Mouse (Mus musculus) heart, postnatal 10 days (tissue): Measurements from ENCODE around the gene Slc12a1. TPM values are rescaled to one million over a fixed set of nuclear protein-coding genes. Genes with fewer than 3 reads are reported as not detected.
"Not testable (repeated sequence)": the region's sequence is repeated elsewhere in the genome, so short reads cannot be mapped to it uniquely, and the experiment has no call there.

Experiments
- DNase-seq, 2 experiments: peaks; one replicate each; pipeline ENCODE4 v3.0.0; 2021
- intact Hi-C: fragments of 180-260 bp; cut with DNase I; formaldehyde crosslinking; loops from one replicate; pipeline ENCODE4 v1.15.1; 2025
- total RNA-seq, 2 experiments: library from RNA; stranded (reverse); gene quantifications; 2 replicates each; pipeline ENCODE4 v1.2.3; 2021

The Slc12a1 gene
- not detected for total RNA-seq

DNA sequence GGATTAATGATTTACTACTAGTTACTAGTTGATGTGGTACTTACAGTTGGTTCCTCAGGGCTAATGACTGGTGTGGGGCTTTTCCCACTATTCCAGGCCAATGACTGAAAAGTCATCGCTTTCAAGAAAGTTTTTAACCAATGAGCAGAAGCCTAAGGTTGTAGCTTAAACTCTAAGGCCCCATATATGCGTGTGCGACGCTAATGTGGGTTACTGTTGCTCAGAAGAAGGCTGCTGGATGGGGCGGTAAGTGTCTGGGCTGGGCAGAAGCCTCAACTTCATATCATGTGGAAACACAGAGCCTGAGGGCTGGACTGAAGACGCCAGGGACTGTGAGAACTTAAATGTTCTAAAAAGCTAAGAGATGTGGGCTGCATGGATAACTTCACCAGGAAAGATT is at the start of gene Slc12a1:
Gene Slc12a1 (plus strand): TSS at position 118 of the 400 bp plus-strand sequence.
- intact Hi-C loops, result no loop called here
- no peak for DNase-seq

DNA sequence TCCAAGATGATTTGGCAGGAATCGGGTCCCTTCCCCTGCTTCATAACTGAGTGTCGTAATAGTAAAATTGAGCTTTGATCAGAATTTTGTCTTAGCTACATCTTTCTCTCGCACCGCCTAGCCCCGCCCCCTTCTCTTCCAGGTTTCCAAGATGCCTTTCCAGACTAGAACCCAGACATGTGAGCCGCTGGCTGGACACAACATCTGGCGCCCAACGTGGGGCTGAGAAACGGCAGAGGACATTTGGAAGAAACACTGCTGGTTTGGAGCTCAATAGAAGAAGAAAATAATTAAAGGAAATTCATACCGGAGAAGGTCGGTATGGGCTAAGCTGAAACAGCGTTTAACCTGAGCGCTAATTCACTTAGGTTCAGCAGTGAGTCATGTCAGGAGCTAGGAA is 47.8 kb upstream of the Slc12a1 start:
- DNase-seq, intact Hi-C loops: not testable (repeated sequence)

DNA sequence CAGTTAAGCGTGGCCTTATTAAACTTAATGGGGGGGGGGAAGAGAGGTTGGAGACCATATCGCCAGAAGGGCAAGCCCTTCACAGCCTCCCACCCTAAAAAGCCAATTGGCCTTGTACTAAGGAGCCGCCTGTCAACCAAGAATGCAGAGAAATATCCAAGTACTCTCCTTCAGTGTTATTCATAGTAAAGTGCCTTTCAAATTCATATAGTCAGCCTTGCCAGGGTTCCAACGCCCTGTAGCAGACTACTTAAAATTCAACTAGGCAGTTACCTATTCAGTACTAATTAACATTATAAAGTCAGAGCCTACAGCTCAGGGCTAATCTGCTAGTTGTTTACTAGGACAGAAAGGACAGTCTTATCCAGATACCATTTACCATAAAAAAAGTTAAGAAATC is 45.8 kb upstream of the Slc12a1 start:
- intact Hi-C loops, DNase-seq: not testable (repeated sequence)

DNA sequence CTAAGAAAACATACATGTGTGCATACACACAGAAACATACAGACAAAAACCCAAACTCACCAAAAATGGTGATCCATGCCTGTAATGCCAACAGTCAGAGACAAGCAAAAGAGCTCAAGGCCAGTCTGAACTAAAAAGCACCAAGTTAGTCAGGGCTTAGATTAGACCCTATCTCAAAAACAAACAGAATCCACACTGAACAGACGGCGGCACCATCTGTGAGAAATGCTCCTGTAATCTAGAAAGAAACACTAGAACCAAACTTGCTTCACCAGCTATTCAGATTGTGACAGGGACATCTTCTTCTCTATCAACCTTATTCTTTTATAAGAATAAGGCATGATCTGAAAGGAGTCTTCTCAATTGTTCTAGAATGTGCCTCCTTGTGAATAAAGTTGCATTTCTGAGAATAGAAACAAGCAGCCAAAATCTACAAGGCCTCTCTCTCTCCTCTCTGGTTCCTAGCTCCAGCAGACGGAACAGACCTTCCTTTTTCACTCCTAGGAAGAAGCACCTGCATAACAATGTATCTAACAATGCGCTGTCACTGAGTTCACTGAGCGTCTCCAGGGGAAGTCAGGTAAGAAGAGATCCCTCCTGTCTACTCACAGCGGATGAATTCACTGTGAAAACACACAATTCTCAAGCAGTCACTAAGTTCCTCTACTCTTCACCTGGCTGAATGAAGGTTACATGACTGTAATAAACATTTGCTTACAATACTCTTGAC is 32.8 kb upstream of the Slc12a1 start:
- DNase-seq, result no peak
- intact Hi-C loops, result no loop called here

DNA sequence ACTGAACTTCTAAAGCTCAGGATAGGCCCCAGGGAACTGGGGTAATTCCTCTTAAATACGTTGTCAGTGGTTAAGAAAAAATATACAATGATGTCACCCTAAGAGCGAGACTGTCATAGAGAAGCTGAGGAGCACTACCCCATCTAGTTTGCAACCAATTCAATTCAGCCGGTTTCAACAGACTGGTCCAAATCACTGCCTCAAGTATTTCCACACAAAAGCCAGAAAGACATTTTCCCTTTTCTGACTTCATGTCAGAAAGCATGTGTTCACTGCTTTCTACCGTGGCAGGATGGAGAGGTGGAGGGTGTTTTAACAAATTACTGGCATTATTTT is 30.0 kb upstream of the Slc12a1 start:
- intact Hi-C loops, result no loop called here
- no peak for DNase-seq

DNA sequence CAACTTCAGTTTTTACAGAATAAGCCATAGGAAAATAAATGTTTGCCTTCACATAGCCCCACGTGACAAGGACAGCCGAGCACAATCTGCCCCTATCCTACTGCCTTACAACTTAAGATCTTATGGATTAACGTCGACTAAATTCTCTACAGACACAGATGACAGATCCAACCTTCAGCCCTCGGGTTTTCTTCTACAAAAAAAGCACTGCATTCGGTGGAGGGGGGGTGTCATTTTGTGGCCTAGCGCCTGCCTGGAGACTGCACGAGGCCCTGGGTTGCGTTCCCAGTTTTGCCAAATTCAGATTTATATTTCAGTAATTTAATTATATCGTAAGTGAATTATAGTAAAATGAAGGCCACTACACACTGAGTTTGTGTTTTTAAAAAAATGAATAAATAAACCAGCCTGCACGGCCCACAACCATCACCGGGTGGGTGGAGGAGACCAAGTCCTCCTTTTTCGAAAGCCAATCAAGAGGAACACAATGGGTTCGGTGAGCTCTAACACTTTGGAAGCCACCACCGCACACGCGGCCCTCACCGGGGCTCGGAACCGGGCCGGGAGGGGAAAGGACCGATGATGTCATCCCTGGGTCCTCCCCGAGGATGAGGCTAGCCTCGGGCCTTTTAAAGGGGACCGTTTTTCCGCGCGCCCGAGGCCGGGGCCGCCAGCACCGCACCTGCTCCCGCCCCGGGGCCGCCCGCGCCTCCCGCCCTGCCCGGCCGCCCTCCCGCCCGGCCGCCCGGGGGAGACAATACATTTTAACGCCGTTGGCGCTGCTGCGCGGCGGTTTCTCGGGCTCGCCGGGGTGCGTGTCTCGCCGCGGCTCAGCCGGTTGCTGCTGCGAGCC is 29.5 kb upstream of the Slc12a1 start:
- intact Hi-C loops, result no loop called here
- DNase-seq, result peak; percentile 63 to 67

DNA sequence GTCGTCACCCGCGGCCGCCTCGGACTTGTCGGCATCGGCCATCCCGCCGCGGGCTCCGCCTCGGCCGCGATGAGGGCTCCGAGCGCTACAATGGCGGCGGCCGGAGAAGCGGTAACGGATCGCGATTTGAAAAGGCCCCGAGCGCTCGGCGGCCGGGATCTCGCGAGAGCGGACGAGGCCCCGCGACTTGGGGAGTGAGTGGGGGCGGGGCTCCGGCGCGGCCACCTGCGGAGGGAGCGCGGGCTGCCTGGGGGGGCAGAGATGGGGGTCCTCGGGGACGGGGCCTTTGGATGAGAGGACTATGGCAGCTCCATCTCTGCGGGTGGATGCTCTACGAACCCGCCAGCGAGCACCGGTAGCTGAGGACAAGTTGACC is 28.8 kb upstream of the Slc12a1 start, which contains the start of gene Myef2:
Gene Myef2 (minus strand): TSS at position 185 of the 376 bp plus-strand sequence.
- intact Hi-C loops, result no loop called here

DNA sequence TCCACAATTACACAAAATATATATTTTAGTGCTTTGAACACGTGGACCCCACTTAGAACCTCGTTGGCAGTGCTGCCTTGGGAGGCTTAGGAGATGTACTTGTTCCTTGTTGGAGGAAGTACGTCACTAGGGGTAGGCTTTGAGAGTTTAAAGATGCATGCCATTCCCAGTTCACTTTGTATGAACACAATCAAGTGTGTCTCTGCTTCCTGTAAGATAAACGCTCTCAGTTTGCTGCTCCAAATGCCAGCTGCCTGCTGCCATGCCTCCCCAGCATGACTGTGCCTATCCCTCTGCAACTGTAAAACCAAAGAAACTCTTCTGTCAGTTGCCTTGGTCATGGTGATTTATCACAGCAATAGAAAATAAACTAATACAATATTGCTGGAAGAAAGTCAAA is 26.5 kb upstream of the Slc12a1 start:
- intact Hi-C loops, result no loop called here
- no peak for DNase-seq

More for the DNA sequence above, 28.8 kb upstream of the Slc12a1 start, which contains the start of gene Myef2:
- DNase-seq, result peak; percentile 87 to 90

DNA sequence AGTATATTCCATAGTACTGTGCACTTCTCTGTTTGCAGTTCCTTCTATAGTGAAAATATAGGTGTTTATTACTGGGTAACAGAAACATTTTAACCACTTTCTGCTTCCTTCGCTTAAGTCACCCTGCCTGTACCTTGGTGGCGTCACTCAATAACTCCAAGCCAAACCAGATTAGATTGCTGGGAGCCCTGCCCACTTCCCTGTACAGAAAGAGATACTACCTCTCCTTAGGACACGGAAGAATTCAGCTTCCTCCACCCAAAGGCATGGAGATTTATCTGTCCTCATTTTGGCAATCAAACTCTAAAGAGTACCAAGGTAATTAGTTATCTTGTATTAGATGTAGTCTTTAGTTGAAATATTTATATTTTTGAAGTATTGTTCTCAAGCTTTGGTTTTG is 25.5 kb upstream of the Slc12a1 start:
- DNase-seq, result no peak
- intact Hi-C loops, result no loop called here

DNA sequence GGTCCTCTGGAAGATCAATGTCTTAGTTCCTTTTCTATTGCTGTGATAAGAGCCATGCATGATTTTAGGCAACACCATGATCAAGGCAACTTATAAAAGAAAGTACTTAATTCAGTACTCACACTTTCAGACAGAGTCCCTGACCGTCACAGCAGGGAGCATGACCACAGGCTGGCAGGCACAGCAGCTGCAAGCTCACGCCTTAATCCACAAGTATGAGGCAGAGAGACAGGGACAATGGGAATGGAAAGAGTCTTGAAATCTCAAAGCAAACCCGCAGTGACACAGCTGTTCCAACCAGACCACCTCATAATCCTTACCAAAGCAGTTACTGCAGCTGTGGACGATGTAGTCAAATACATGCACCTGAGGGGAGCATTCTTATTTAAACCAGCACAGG is 18.2 kb upstream of the Slc12a1 start:
- DNase-seq, result no peak
- intact Hi-C loops, result no loop called here

DNA sequence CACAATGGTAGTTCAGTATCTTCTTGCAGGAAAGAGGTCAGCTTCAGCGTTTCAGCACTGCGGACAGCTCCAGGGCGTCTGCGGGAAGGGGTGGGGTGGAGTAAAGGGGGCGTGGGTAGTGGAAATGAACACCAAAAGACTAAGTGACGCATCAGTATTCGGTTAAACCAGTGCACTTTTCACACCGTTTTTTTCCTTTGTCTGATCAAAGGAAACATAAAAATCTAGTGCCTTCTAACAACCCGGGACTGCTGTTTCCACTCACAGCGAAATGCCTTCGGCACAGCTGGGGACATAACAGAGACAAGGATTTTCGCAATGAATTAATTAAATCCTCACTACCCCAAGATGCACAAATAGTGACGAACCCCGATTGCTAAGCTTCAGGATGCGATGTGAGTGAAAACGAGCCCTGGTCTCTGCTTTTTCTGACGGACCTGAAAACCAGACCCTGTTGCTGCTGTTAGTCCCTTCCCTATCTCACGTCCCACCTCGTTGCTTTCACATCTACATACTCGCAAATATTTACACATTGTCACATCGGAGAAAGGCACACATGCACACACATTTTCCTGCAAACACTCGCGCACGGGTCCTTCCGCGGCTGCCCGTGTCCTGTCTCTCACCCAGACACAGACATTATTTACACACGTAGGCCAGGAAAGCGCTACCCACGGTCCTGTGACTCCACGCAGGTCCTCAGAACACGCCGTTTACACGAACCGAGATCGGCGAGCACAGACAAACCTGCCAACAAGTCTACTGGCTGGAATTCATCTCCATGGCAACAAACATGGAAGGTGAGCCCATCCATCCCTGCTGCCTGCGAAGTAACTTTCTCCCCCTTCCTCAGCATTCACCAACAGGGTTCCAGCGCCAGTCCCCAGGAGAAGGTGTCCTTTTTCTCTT is 16.1 kb upstream of the Slc12a1 start, which contains the start of gene Ctxn2:
Gene Ctxn2 (plus strand): TSS at position 790 of the 909 bp plus-strand sequence.
- intact Hi-C loops, result no loop called here
- peak; percentile 81 to 92 for DNase-seq

DNA sequence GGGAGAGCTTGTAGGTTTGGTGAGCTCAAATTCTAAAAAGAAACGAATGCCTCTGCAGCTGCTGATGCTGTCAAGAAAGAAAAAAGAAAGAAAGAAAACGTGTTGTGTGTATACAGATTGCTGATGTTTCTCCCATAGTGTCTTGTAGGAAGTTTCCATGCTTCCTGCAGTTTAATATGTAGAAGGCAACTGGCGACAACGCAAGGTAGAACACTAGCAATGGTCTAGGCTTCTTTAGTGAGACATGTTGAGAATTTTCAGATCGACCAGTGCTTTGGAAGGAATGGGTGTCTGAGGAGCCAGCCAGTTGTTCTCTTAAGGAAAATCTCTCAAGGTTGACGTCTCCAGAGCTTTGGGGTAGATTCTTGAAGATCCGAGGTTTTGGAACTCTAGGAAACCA is 15.5 kb upstream of the Slc12a1 start:
- intact Hi-C loops, result no loop called here
- DNase-seq, result no peak

DNA sequence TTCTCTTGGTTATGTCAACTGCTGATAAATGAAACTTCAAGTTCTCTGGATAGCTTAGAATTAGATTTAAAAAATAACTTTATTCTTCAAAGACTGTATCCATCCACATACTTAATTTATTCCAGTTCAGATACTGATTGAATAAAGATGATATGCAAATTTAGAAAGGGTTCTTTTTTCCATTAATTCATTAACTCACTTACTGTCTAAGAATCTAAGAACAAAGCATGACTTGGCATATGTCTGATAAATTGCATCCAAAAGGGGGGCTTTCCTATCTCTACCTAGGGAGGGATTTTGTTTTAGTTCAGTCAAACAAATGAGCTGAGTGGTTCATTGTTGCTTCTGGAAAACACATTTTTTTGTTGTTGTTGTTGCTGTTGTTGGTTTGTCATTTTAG is 10.0 kb upstream of the Slc12a1 start:
- no peak for DNase-seq
- intact Hi-C loops, result no loop called here

DNA sequence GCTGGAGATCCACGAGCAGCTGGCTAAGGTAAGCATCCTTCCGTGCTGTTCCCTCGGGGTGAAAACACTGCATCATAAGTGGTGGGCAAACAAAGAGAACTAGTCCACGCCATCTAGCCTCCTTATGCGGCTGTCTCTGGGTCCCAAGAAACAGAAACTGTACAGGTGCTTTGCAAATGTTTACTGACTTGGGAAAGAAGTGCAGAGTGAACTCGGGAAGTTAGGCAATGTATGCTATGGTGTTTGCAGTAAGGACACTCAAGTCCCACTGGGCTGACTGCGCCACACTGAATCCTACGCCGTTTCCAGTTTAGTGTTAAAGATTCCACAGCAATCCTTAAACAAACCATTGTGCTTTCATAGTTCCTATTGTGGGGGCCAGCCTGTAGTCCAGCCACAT is 2.0 kb downstream of the Slc12a1 start:
- no peak for DNase-seq
- intact Hi-C loops, result no loop called here

DNA sequence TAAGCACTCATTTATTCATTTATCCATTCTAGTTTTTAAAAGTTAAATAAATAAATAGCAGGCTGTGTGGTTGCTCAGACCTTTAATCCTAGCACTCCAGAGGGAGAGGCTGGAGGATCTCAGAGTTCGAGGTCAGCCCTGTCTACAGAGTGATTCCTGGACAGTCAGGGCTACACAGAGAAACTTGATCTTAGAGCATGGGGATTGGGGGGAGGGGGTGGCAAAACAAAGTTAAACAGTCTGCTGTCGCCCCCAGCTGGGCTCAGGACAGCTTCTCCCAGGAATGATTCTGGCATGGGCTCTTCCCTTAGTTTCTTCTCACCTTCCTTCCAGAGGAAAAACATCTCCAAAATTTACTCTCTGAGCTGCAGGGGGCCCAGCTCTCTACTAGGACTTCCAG is 3.2 kb downstream of the Slc12a1 start:
- DNase-seq, result no peak
- intact Hi-C loops, result no loop called here

DNA sequence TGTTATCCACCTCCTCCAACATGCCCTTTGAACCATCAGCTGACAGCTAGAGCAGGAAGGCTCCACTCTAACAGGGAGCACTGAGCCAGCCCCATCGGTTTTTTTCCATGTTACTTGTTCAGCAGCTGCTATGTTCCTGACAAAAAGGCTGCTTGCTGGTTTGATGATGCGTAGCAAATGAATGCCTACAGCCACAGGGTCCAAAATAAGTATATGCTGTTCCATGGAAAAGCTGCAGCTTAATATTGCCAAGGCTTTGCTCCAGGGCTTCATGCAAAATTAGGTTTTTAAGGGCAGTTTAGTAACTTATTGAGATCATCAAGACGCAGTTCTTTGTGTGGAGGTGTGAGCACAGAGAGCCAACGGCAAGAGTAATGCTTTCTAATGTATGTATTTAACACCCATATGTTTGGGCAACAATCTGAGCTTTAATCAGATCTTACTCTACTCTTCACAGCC is 9.7 kb downstream of the Slc12a1 start:
- intact Hi-C loops, result no loop called here
- no peak for DNase-seq

DNA sequence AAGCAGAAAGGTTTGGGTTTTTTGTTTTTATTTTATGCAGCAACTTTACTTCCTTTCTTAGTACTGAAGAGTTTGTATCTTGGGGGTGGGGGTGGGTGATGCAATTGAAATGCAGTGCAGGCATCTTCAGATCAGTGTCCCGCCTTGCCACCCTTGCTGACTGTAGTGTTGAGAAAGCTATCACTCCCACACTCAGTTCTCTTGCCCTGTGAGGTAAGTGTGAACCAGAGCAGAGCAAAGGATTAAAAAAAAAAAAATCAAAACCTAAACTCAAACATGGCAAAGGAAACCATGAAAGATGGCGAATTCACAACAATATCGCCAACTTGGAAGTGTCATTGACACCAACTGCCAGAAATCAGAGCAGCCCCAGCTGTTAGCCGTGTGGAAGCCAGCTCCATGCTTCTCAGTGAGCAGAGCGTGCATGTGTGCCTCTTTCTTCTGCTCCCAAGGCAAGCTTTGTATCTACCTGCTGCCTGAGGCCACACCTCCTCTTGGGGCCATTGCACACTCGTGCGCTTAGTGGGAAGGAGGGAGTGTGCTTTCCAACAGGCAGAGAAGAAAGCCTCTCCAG is 26.0 kb downstream of the Slc12a1 start:
- peak; percentile 8 to 10 for DNase-seq
- intact Hi-C loops, result no loop called here

DNA sequence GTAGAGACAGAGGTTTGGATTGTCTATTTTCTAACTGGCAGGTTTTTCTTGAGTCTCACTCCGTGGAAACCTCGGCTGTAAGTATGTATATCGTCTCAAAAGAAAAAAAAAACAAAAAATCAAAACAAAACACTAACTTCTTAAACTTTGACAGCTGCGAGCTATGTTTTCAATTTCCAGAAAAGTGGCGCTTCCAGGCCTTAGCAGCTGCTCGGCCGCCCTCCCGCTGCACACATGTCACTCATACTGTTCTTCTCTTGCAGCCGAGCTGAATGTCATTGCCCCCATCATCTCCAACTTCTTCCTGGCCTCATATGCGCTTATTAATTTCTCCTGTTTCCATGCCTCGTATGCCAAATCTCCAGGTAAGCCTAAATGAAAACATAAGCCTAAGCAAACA is 35.6 kb downstream of the Slc12a1 start:
- intact Hi-C loops, result loop anchor here (5.0 kb wide), 2 partner anchors 261 to 581 kb away; no protein-coding TSS in a partner anchor
- no peak for DNase-seq

DNA sequence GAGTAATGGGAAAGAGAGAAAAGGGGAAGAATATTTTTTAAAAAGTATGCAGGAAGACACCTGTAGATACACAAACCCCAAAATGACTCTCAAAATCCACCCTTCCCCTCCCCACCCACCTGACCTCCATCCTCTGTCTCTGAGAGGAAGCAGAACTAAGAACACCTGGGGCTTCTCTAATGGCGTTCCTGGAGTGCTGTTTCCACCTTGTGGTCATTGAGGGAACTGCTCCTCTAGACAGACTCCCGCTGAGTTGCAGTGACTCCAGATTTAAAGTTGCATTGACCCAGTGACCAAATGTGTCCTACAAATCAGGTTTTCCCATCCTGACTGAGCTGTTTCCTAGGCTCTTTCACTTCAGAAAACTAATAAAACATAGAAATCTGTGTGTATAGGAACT is 36.9 kb downstream of the Slc12a1 start:
- peak; percentile 67 to 78 for DNase-seq
- intact Hi-C loops, result loop anchor here (1.0 to 5.0 kb wide), 4 partner anchors 132 to 1088 kb away; no protein-coding TSS in a partner anchor

DNA sequence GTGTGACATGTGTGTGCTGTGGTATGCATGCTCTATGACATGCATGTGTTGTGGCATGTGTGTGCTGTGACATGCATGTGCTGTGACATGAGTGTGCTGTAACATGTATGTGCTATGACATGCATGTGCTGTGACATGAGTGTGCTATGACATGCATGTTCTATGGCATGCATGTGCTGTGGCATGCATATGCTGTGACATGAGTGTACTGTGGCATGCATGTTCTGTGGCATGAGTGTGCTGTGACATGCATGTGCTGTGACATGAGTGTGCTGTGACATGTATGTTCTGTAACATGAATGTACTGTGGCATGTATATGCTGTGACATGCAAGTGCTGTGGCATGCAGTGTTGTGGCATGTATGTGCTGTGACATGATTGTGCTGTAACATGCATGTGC is 40.6 kb downstream of the Slc12a1 start:
- no peak for DNase-seq

More for the DNA sequence above, 40.6 kb downstream of the Slc12a1 start:
- intact Hi-C loops, result no loop called here
